Mouse (Mus musculus) testis, adult 2 months (tissue): ENCODE measurements around the gene Dock8.

ENCODE experiments used
- CTCF ChIP-seq: fragments of 200-500 bp; IDR thresholded peaks from 2 replicates; pipeline ENCODE4 v1.5.1; 2012; ENCODE audit warnings: low read depth, mild to moderate bottlenecking, inconsistent platforms, low read length, moderate library complexity; ENCODE audit not compliant: control insufficient read depth, insufficient read depth, insufficient replicate concordance
- POLR2A ChIP-seq: fragments of 200-500 bp; IDR thresholded peaks from 2 replicates; pipeline ENCODE4 v1.6.1; 2012; ENCODE audit warnings: low read depth, mild to moderate bottlenecking, inconsistent platforms, low read length, moderate library complexity; ENCODE audit not compliant: control insufficient read depth

- TF ChIP-seq POLR2A = no peak
- TF ChIP-seq CTCF = no peak
These were observed 23.4 kb downstream of the Dock8 start for GRCm38 (mm10) chr19:25022766-25023165.
